Mouse (Mus musculus) monocyte, adult 2 months (primary cell): ENCODE data around the gene Lingo3.
A peak's percentile ranks its signal among the peaks of the same experiment; 100 is the strongest.
"Not testable (repeated sequence)": the region's sequence is repeated elsewhere in the genome, so short reads cannot be mapped to it uniquely, and the experiment has no call there.

ENCODE experiments used
- DNase-seq, 2 experiments: peaks; one replicate each; pipeline ENCODE4 v3.0.0; 2022; ENCODE audit warnings: low spot score in 2 of 2, low read depth in 1 of 2

Gene Lingo3

GRCm38 (mm10) chr10:80823316-80823715 lies 20.5 kb downstream of the Lingo3 start:
- DNase-seq = no peak

DNA sequence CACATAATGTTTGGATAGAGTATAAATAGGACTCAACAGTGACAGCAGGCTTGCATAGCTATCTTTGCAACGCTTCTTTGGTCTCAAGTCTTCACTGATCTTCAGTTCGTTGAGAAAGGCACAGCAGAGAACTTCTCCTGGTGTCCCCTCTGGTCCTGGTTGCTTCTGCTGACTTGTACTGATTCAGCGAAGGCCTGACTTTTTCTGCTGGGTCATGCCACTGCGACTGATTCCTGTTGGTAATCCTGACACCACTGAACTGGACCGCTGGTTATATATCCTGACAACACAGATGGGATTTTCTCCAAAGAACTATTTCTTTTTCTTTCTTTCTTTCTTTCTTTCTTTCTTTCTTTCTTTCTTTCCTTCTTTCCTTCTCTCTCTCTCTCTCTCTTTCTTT lies 21.3 kb downstream of the Lingo3 start:
- no peak for DNase-seq

DNA sequence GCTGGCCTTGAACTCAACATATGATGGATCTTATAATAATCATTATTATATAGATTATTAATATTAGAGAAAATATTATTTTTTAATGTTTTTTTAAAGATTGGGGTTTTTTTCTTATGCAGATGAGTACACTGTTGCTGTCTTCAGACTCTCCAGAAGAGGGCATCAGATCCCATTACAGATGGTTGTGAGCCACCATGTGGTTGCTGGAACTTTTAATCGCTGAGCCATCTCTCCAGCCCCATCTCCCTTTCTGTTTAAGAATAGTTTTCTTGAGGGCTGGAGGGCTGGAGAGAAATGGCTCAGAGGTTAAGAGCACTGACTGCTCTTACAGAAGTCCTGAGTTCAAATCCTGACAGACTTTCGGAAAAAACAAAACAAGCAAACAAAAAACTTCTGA lies 21.8 kb downstream of the Lingo3 start:
- DNase-seq = no peak

DNA sequence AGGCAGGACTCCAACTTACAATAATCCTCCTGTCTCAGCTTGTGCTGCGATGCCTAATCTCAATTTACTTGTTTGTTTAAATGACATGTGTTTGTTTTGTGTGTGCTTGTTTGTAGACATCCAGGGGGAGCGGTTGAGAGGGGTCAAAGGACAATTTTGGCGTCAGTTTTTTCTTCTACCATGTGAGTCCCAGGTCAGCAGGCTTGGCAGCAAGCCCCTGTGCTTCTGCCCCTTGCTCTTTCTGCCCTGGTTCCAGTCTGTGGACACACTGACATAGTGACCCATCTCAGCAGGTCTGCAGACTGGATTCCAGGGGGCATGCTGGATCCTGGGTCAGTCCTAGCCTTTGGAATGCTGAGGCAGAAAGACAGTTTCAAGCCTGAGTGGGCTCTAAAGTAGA lies 24.4 kb downstream of the Lingo3 start:
- no peak for DNase-seq

- DNase-seq = no peak
Measured at GRCm38 (mm10) chr10:80818599-80819281, 25.1 kb downstream of the Lingo3 start.

- DNase-seq = not testable (repeated sequence)
Measured at GRCm38 (mm10) chr10:80817955-80818354, 25.9 kb downstream of the Lingo3 start.

- DNase-seq = no peak
Measured at GRCm38 (mm10) chr10:80817164-80817563, 26.7 kb downstream of the Lingo3 start.

- not testable (repeated sequence) for DNase-seq
Measured at GRCm38 (mm10) chr10:80816303-80816702, 27.5 kb downstream of the Lingo3 start.

DNA sequence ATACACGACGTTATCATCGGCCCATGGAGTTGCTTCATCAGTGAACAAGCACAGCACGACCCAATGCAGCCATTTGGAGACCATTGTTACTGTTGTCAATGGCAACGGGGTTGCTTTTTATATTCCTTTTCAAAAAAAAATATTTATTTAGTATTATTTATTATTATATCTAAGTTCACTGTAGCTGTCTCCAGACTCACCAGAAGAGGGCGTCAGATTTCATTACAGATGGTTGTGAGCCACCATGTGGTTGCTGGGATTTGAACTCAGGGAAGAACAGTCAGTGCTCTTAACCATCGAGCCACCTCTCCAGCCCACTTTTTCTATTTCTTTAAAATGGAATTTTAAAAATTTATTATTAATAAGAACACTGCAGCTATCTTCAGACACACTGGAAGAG lies 29.0 kb downstream of the Lingo3 start:
- DNase-seq = no peak

DNA sequence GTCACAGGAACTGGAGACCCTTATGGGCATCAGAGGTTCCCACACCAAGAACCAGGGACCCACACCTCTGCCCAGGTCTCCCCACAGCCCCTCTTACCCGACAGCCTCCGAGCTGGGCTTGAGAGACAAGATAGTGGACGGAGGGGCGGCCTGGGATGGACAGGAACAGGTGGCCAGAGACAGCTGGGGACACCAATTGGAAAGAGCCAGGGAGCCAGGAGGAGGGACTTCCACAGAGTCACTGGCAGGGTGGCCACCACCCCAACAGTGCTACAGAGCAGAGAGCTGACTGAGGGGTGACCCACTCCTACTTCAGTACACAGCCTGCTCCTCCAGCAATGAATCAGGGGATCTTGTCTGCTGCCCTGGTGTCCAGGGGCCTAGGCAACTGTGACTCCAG lies 30.5 kb downstream of the Lingo3 start, which contains the start of gene Jsrp1:
Jsrp1 (minus strand) TSS at position 133 of the 400 bp plus-strand sequence.
- DNase-seq = no peak

DNA sequence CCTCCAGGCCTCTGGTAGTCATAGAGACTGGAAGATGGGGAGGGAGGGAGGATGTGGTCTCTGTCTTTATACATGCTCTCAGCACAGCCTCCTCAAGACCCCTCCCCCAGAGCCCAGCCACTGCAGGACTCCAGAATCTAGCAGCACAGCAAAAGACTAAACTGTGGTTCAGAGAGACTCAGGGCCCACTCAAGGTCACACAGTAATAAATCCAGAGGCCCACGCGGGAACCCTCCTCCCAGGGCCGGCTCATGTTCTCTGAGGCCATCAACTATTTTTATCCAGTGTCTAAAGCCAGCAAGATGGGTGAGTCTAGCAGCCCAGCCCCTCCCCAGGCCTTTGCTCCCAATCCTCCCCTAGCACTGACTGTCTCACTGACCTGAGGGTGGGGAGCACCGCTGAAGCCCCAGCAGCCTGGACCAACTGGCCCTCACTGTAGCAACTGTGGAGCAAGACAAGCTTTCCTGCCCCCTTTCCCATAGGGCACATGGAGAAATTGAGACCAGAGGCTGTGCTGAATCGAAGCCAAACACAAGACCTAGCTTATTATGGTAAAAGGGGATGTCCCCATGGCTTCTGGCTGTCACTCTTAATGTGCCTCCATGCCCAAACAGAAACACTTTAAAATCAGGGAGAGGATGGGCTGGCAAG lies 31.3 kb downstream of the Lingo3 start:
- no peak for DNase-seq

GRCm38 (mm10) chr10:80810084-80810483 lies 33.8 kb downstream of the Lingo3 start:
- no peak for DNase-seq

DNA sequence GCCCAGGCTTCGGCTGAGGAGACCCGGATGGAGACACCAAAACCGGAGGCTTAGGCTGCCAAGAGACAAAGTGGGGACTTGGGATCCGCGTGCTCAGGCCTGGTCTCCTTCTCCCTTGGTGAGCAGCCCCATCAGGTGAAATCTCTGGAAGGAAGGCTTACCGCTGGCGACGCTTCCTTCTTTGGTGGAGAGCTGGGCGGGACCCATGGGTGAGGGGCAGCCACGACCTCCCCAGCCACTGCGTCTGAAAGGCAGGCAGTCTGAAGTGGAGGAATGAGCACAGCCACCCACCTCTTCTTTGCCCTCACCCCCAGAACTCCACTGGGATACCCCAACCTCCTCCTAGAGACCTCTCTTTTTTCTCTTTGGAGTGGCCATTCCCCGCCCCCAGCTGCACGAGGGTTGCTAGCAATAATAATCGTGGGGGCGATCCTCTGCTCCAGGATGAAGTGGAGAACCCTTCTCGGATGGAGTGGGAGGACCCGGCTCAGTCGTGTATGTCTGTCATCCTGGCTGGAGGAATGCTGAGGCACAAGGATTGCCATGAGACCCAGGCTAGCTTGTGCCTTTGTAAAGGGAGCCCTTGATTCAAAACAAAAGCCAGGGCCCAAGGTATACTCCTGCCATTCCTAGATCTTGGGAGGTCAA lies 34.7 kb downstream of the Lingo3 start:
- no peak for DNase-seq

DNA sequence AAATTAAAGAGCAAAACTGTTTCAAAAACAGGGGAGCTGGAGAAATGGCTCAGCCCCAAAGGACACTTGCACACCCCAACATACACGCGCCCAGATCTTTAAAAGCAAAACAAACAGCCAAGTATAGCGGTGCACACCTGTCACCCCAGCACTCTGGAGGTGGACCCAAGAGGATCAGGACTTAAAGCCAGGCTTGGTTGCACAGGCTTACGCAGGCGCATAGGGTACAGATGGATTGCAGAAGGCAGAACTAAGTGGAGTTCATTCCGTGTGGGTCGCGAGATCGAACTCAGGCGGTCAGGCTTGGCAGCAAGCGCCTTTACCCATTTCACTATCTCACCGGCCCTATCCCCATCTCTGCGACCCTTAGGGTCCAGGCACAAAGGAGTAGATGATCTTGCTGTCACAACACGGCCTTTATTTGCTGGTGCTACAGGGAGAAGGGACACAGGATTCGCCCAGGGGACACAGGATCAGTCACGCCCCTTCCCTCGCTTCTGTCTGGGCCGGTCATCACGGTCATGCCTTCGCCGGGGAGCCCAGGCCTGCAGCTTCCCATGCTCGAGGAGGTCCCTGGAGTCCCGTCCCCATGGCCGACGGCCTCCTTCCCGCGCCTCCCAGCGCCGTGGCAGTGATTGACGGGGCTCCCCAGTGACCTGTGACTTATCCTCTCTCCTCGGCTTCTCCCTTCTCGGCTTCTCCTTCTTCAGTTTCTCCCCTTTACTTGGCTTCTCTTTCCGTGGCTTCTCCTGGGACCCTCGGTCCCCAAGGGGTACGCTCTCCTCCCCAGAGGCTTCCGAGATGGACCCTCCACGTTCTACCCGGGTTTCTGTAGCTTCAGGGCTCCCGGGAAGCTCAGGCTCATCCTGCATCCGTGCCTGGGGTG lies 35.5 kb downstream of the Lingo3 start:
- DNase-seq = no peak

- no peak for DNase-seq
Measured at GRCm38 (mm10) chr10:80807057-80807627, 36.7 kb downstream of the Lingo3 start.

- no peak for DNase-seq
Measured at GRCm38 (mm10) chr10:80806341-80807056, 37.3 kb downstream of the Lingo3 start.

GRCm38 (mm10) chr10:80805925-80806324 lies 37.9 kb downstream of the Lingo3 start:
- peak in 1 of 2 experiments; percentile 47 for DNase-seq

GRCm38 (mm10) chr10:80805322-80805721 lies 38.5 kb downstream of the Lingo3 start:
- DNase-seq = no peak

GRCm38 (mm10) chr10:80804916-80805315 lies 38.9 kb downstream of the Lingo3 start, which contains the start of gene Amh:
Gene Amh (plus strand): TSS chr10:80805243.
- no peak for DNase-seq

DNA sequence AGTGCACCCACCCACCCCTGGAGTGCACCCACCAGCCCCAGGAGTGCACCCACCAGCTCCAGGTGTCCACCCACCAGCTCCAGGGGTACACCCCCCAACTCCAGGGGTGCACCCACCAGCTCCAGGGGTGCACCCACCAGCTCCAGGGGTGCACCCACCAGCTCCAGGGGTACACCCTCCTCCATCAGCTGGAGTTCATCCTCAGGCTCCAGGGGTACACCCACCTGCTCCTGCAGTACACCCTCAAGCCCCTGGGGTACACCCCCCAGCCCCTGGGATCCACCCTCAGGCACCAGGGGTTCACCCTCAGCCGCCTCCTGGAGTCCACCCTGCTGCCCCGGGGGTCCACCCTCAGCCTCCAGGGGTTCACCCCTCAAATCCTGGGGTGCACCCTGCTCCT lies 39.5 kb downstream of the Lingo3 start:
- DNase-seq = no peak
